Mouse (Mus musculus) 416B (cell line): ENCODE results near the gene Fdx1l.

Experiments
- DNase-seq: peaks from one replicate; pipeline ENCODE4 v3.0.0; 2011; ENCODE audit warnings: low read depth

The Fdx1l gene

GRCm38 (mm10) chr9:21073044-21073840 is at the start of gene Fdx1l, which contains the start of gene Gm49373:
Fdx1l (minus strand) TSS chr9:21073614.
Gm49373 (minus strand) TSS chr9:21073096.
- peak; percentile 94 for DNase-seq

- no peak for DNase-seq
These were observed 48.1 kb upstream of the Fdx1l start for GRCm38 (mm10) chr9:21121483-21121882.

DNA sequence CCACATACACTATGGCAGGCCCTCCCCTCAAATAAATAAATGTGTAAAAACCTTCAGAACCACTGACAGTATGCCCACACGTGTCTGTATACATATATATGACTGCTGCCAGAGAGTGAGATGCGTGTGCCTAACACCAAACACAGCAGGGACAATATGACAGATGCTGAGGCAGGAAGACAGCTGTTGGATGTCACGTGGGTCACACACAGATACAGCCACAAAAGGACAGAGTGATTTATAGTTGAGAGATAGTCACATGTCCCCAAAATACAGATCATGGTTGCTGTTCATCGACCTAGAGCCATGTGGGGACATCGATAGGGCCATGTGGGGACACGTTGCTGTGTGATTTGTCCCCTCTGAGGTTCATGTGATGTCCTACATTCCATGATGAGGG is 43.7 kb upstream of the Fdx1l start:
- DNase-seq, result no peak

GRCm38 (mm10) chr9:21115105-21115504 is 41.7 kb upstream of the Fdx1l start:
- DNase-seq, result no peak

- DNase-seq, result no peak
These were observed 40.8 kb upstream of the Fdx1l start for GRCm38 (mm10) chr9:21114190-21114589.

DNA sequence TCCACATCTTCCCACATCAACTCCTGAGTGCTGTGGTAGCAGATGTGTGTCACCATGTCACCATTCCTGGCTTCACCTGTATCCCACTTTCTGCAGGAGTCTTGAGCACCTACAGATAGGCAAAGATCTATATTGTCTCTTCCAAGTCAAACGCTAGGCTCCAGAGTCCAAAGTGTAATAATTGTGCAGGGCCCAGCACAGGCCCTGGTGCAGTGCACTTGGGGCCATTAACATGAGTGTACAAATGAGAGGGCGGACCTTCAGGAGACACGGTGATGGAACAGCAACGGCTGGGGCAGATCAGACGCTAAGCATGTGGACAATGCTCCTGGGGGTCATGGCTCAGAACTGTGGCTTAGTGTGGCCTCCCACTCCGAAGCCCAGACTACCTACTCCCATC is 40.3 kb upstream of the Fdx1l start:
- no peak for DNase-seq

DNA sequence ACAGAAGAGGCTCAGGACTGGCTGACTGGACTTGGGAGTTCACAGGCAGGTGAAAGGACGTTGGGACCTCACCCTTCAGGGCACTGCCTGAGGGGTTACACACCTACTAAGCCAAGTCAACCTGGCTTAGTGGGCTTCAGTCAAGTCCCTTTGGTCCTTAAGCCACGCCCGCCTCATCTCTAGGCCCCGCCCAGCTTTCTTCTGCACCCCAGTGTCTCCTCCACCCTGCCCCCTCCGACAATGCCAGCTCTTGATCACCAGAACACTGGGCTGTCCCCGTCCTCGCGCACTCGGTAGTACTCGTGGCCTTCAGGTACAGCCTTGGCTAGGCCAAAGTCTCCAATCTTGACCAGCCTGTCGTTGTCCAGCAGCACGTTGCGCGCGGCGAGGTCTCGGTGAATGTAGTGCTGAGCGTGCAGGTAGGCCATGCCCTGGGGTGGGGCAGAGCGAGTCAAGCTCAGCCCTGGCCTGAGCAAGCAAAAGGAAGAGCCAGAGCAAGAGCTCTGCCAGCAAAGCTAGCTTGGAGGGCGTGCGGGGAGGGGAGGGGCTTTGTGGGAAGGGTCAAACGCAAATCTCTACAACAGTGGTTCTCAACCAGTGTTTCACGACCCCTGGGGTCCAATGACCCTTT is 34.3 kb upstream of the Fdx1l start:
- no peak for DNase-seq

DNA sequence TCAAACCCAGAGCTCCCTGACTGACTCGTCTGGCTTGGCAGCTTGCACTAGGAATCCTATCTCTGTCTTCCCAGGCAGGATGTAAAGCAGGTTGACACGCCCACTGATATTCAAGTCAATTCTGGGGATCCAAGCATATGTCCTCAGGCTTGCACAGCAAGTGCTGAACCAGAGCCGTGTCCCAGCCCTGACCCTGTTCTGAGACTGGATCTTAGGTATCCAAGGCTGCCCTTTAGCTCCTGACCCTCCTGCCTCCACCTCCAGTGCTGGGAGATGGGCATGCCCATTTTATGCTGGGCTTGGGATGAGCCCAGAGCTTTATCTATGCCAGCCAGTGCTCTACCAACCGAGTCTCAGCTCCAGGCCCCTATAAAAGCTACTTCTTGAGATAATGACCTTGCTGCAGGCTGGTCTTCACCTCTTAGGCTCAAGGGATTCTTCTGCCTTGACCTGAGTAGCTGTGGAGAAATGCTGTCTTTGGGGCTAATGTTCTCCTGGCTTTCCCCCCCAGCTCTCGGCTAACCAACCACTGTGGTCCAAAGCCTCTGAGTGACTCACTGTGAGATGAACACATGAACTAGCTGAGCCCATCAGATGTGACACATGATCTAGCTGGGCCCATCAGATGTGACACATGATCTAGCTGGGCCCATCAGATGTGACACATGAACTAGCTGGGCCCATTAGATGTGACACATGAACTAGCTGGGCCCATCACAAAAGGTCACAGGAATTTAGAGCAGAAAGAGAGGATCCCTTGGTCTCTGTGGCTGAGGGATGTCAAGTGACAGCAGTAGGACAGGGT is 32.5 kb upstream of the Fdx1l start:
- peak; percentile 21 for DNase-seq

DNA sequence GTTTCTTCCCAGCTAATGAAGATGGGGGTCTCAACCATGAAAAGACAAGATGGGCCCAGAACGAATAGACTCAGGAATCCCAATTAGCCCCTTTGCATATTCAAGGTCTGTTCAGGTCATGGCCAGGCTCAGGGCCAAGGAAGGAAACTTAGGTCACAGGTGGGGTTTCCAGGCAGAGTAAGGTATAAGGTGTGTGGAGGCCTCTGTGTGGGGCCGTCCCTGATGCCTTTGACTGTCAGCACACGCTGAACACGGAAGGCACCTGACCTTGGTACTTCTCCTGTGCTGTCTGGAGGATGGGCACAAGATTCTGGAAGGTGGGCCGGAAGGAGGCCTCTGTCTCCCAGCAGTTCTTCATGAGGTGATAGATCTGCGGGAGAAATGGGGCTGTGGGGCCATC is 31.4 kb upstream of the Fdx1l start:
- no peak for DNase-seq

- DNase-seq, result no peak
These were observed 28.7 kb upstream of the Fdx1l start for GRCm38 (mm10) chr9:21102076-21102475.

- DNase-seq, result peak; percentile 42
These were observed 27.2 kb upstream of the Fdx1l start for GRCm38 (mm10) chr9:21100447-21101161.

- no peak for DNase-seq
These were observed 24.4 kb upstream of the Fdx1l start for GRCm38 (mm10) chr9:21097793-21098192.

GRCm38 (mm10) chr9:21095958-21096357 is 22.5 kb upstream of the Fdx1l start:
- no peak for DNase-seq

GRCm38 (mm10) chr9:21093423-21093822 is 20.0 kb upstream of the Fdx1l start:
- no peak for DNase-seq

GRCm38 (mm10) chr9:21091707-21092320 is 18.4 kb upstream of the Fdx1l start, which contains the start of the genes Gm38431 and Raver1:
Gm38431 (minus strand) TSS chr9:21091997.
Raver1 (minus strand) TSS chr9:21092008.
- peak; percentile 99 for DNase-seq

- no peak for DNase-seq
These were observed 17.7 kb upstream of the Fdx1l start for GRCm38 (mm10) chr9:21090972-21091706.

DNA sequence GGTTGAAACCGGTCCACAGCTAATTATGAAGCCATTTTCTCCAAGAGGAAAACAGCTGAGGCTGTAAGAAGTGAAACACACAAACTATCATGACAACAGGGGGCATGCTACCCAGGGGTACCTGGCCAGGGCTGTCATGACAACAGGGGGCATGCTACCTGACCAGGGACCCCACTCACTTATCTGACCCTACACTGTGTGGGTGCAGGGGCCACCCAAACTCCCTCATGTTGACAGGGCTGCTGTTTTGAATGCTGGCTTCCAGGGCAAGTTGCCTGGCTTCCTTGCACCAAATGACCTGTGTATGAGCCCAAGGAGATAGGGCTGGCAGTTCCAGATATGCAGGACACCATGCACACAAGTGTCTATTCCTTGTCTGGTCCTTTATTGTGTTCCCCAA is 17.1 kb upstream of the Fdx1l start:
- no peak for DNase-seq

- DNase-seq, result no peak
These were observed 9.9 kb upstream of the Fdx1l start for GRCm38 (mm10) chr9:21083324-21083723.

- DNase-seq, result no peak
These were observed 7.7 kb upstream of the Fdx1l start for GRCm38 (mm10) chr9:21081127-21081526.

- no peak for DNase-seq
These were observed 2.2 kb upstream of the Fdx1l start for GRCm38 (mm10) chr9:21075625-21076024.

GRCm38 (mm10) chr9:21074173-21074572 is 759 bp upstream of the Fdx1l start:
- no peak for DNase-seq
